Mouse (Mus musculus) spleen, adult 2 months (tissue): ENCODE measurements at regions not wholly inside any gene's neighbourhood (a gene's known extent, or its start where the extent isn't known, plus 50 kb on each side); places are given as distances from the start of the nearest gene placed in this dataset.

Experiments used
- DNase-seq, 2 experiments: peaks; one replicate each; pipeline versions ENCODE4 v3.0.0 to v3.0.0-alpha.2; 2012 to 2021; ENCODE audit warnings: low spot score in 2 of 2, low read depth in 1 of 2
- H3K27ac ChIP-seq: fragments of 200-500 bp; 2 replicates; pipeline ENCODE4 v1.5.1; 2012; ENCODE audit warnings: low read length, inconsistent platforms; ENCODE audit not compliant: insufficient read depth
- H3K27me3 ChIP-seq: fragments of 200-500 bp; 2 replicates; pipeline ENCODE4 v1.6.1; 2012; ENCODE audit warnings: mild to moderate bottlenecking, moderate library complexity, low read length, inconsistent platforms; ENCODE audit not compliant: control insufficient read depth, insufficient read depth
- H3K36me3 ChIP-seq: fragments of 200-500 bp; 2 replicates; pipeline ENCODE4 v1.6.1; 2012; ENCODE audit warnings: mild to moderate bottlenecking, low read length, inconsistent platforms; ENCODE audit not compliant: control insufficient read depth, insufficient read depth
- H3K4me1 ChIP-seq: fragments of 200-500 bp; 2 replicates; pipeline ENCODE4 v1.6.1; 2011; ENCODE audit warnings: inconsistent platforms; ENCODE audit not compliant: control insufficient read depth, insufficient read depth, insufficient read length
- H3K4me3 ChIP-seq: fragments of 200-500 bp; 2 replicates; pipeline ENCODE4 v1.5.1; 2011; ENCODE audit warnings: mild to moderate bottlenecking, inconsistent platforms; ENCODE audit not compliant: insufficient read depth, insufficient read length; ENCODE audit errors: extremely low read depth
- CTCF ChIP-seq: fragments of 200-500 bp; IDR thresholded peaks from 2 replicates; pipeline ENCODE4 v1.5.1; 2011; ENCODE audit warnings: mild to moderate bottlenecking, inconsistent platforms; ENCODE audit not compliant: insufficient read depth, insufficient read length, insufficient replicate concordance; ENCODE audit errors: extremely low read depth
- POLR2A ChIP-seq: fragments of 200-500 bp; IDR thresholded peaks from 2 replicates; pipeline ENCODE4 v1.6.1; 2011; ENCODE audit warnings: low read depth, low read length, inconsistent platforms
- WGBS: fragments of 180-500 bp; shearing (Covaris S2); methylation state at CpG from one replicate; pipeline ENCODE4 v1.1.7; 2018; 5-methylcytosine and 5-hydroxymethylcytosine counted together

GRCm38 (mm10) chr13:92911660-92912284 lies 67.2 kb downstream of the Mtx3 start:
- no peak for DNase-seq
- TF ChIP-seq CTCF (no peak), POLR2A (no peak)
- no peaks in the 10 kb centered on the region for H3K27me3 ChIP-seq
- H3K36me3 ChIP-seq = no peaks in the 10 kb centered on the region
- H3K4me1 ChIP-seq = no peaks in the 10 kb centered on the region
- no peak overlapping the region for H3K4me3 ChIP-seq
- H3K27ac ChIP-seq = no peak overlapping the region
- 88% methylated on average over 11 of the region's 11 CpGs for WGBS

- no peak for TF ChIP-seq POLR2A
- no peak for TF ChIP-seq CTCF
- Histone ChIP-seq H3K27ac (no peak overlapping the region), H3K4me3 (no peak overlapping the region), H3K27me3 (no peaks in the 10 kb centered on the region), H3K4me1 (no peaks in the 10 kb centered on the region), H3K36me3 (no peaks in the 10 kb centered on the region)
- WGBS = 72% methylated on average over 2 of the region's 2 CpGs
- no peak for DNase-seq
Measured at GRCm38 (mm10) chr13:92912661-92913060, 68.1 kb downstream of the Mtx3 start.

GRCm38 (mm10) chr13:92914631-92915030 lies 70.1 kb downstream of the Mtx3 start:
- 41% methylated on average over 3 of the region's 3 CpGs for WGBS
- no peak overlapping the region for H3K27ac ChIP-seq
- no peaks in the 10 kb centered on the region for H3K27me3 ChIP-seq
- no peak for DNase-seq
- TF ChIP-seq POLR2A = no peak
- TF ChIP-seq CTCF = no peak
- H3K4me1 ChIP-seq = no peaks in the 10 kb centered on the region
- H3K36me3 ChIP-seq = no peaks in the 10 kb centered on the region
- H3K4me3 ChIP-seq = no peak overlapping the region

- no peaks in the 10 kb centered on the region for H3K36me3 ChIP-seq
- no peaks in the 10 kb centered on the region for H3K27me3 ChIP-seq
- 85% methylated on average over 2 of the region's 2 CpGs for WGBS
- DNase-seq = no peak
- no peak overlapping the region for H3K4me3 ChIP-seq
- no peaks in the 10 kb centered on the region for H3K4me1 ChIP-seq
- no peak overlapping the region for H3K27ac ChIP-seq
- no peak for TF ChIP-seq POLR2A
- no peak for TF ChIP-seq CTCF
Measured at GRCm38 (mm10) chr13:92915221-92915839, 70.8 kb downstream of the Mtx3 start.

- no peak overlapping the region for H3K4me3 ChIP-seq
- WGBS = 89% methylated on average over 5 of the region's 5 CpGs
- DNase-seq = no peak
- no peaks in the 10 kb centered on the region for H3K27me3 ChIP-seq
- TF ChIP-seq POLR2A = no peak
- TF ChIP-seq CTCF = no peak
- no peak overlapping the region for H3K27ac ChIP-seq
- H3K4me1 ChIP-seq = no peaks in the 10 kb centered on the region
- H3K36me3 ChIP-seq = no peaks in the 10 kb centered on the region
Measured at GRCm38 (mm10) chr13:92915948-92916710, 71.6 kb downstream of the Mtx3 start.

GRCm38 (mm10) chr13:92919882-92920281 lies 75.3 kb downstream of the Mtx3 start:
- Histone ChIP-seq H3K4me3 (no peak overlapping the region), H3K4me1 (no peaks in the 10 kb centered on the region), H3K27me3 (no peaks in the 10 kb centered on the region), H3K36me3 (no peaks in the 10 kb centered on the region), H3K27ac (no peak overlapping the region)
- DNase-seq = no peak
- WGBS = 68% methylated on average over 2 of the region's 2 CpGs
- TF ChIP-seq POLR2A = no peak
- no peak for TF ChIP-seq CTCF
